Comparison of ENCODE assay signal across 10 mouse cellular contexts in genomic region chr7:128412071-128412833, GRCm38 (mm10). TPM values are rescaled to one million over a fixed set of nuclear protein-coding genes. Genes with fewer than 3 reads are reported as not detected.
A peak's percentile ranks its signal among the peaks of the same experiment; 100 is the strongest.
DNase-seq lines count a peak whose midpoint lies in the region; ATAC-seq and TF ChIP-seq lines count a peak whose summit lies in the region.
"Had no signal": no experiment of that assay in that cellular context is flagged by ENCODE, and none has a peak within 500 bp of the region (broad histone marks: within the 10 kb centered on the region; RNA-seq: fewer than 3 reads in every experiment).

No protein-coding gene starts in this region.

- peaks cover 39% of the 10 kb centered on the region for H3K27me3 ChIP-seq in embryonic facial prominence, embryonic 10.5 days (replicated peaks; ENCODE audit: low read depth, poor library complexity, severe bottlenecking)

- H3K36me3 ChIP-seq in embryonic facial prominence, embryonic 10.5 days (replicated peaks): no peaks in the 10 kb centered on the region
- H3K36me3 ChIP-seq: limb, embryonic 10.5 days had no signal

- intact Hi-C loops in left cerebral cortex, adult 2 months (cut with DNase I): no loop called here

- WGBS in lung, adult 2 months: 45% methylated on average over 10 of the region's 10 CpGs
- WGBS in embryonic facial prominence, embryonic 10.5 days: 66% methylated on average over 10 of the region's 10 CpGs

- no peaks in the 10 kb centered on the region for H3K9me3 ChIP-seq in embryonic facial prominence, embryonic 10.5 days
- H3K9me3 ChIP-seq: limb, embryonic 10.5 days had no signal

- ATAC-seq in megakaryocyte-erythroid progenitor cell, adult 5-6 weeks (replicated peaks; ENCODE audit: low FRiP score, low TSS enrichment, poor library complexity, severe bottlenecking): 0 out of 2 replicates have a peak, but pooled peaks have one; percentile 27
- ATAC-seq: hindbrain, embryonic 16.5 days had no signal

- H3K4me3 ChIP-seq in left cerebral cortex, adult 2 months: peak overlapping the region; percentile 6; the same call in 1 of the 2 replicates
- no peak overlapping the region for H3K4me3 ChIP-seq in bone marrow macrophage, adult 2 months (ENCODE audit: insufficient read depth, low read length)
- H3K4me3 ChIP-seq in lung, adult 2 months (replicated peaks; ENCODE audit: extremely low read depth, low read depth, low read length): peak overlapping the region; percentile 31
- H3K4me3 ChIP-seq in embryonic facial prominence, embryonic 10.5 days: no peak overlapping the region
- H3K4me3 ChIP-seq: limb, embryonic 10.5 days had no signal

- TF ChIP-seq POLR2A in bone marrow macrophage, adult 2 months (IDR thresholded peaks at IDR 0.05; ENCODE audit: borderline replicate concordance, low read depth, low read length): no peak
- no peak for TF ChIP-seq POLR2A in lung, adult 2 months (IDR thresholded peaks at IDR 0.05; ENCODE audit: borderline replicate concordance, extremely low read depth, low read depth, low read length)

- no peak for TF ChIP-seq CTCF in left cerebral cortex, adult 2 months (IDR thresholded peaks at IDR 0.05)
- no peak for TF ChIP-seq CTCF in bone marrow macrophage, adult 2 months (IDR thresholded peaks at IDR 0.05; ENCODE audit: low read depth, low read length)
- TF ChIP-seq CTCF in lung, adult 2 months (IDR thresholded peaks at IDR 0.05; ENCODE audit: insufficient read depth, low read length): no peak

- H3K27ac ChIP-seq in left cerebral cortex, adult 2 months: peak overlapping the region; percentile 50; the same call in 1 of the 2 replicates
- H3K27ac ChIP-seq in bone marrow macrophage, adult 2 months (ENCODE audit: insufficient read depth, low read depth, low read length): peak overlapping the region; percentile 78
- H3K27ac ChIP-seq in embryonic facial prominence, embryonic 10.5 days (replicated peaks): no peak overlapping the region
- H3K27ac ChIP-seq: limb, embryonic 10.5 days had no signal

- peaks cover 31% of the 10 kb centered on the region for H3K4me1 ChIP-seq in bone marrow macrophage, adult 2 months (ENCODE audit: control insufficient read depth, insufficient read depth, low read length)
- H3K4me1 ChIP-seq in lung, adult 2 months (ENCODE audit: control insufficient read depth, insufficient read depth, low read length): peaks cover 4% of the 10 kb centered on the region
- peaks cover 1% of the 10 kb centered on the region for H3K4me1 ChIP-seq in embryonic facial prominence, embryonic 10.5 days

- no peak for DNase-seq in left cerebral cortex, adult 2 months (ENCODE audit: extremely low spot score in 1 of 2, low spot score in 2 of 2)
- no peak for DNase-seq in left cerebral cortex, adult 11 months (ENCODE audit: low spot score)
- DNase-seq in lung, adult 2 months: peak; percentile 13
- no peak for DNase-seq in embryonic facial prominence, embryonic 10.5 days (ENCODE audit: low spot score)
- no peak for DNase-seq in right cerebral cortex, postnatal 36 days (ENCODE audit: low spot score in 2 of 2)
- DNase-seq: kidney, postnatal 14 days had no signal

RNA-seq across cellular contexts. Expression of gene Rgs10, which starts 6.3 kb away (rescaled TPM):
- 10 to 100 TPM; 46.0 to 47.0 TPM for total RNA-seq in left cerebral cortex, adult 2 months (2021)
- polyA plus RNA-seq in bone marrow macrophage, adult 2 months (2012; ENCODE audit: insufficient read depth, insufficient read length, missing spikeins): 731 and 826 TPM in 2 replicates
- 11.1 and 13.7 TPM in 2 replicates for polyA plus RNA-seq in lung, adult 2 months (2012; rRNA removed)
- total RNA-seq in megakaryocyte-erythroid progenitor cell, adult 5-6 weeks (2014; fragmentation: Nextera tagmentation): 152 and 177 TPM in 2 replicates
- 119 and 210 TPM in 2 replicates for total RNA-seq in megakaryocyte-erythroid progenitor cell, adult 5-6 weeks (2017)
- 4.1 and 8.2 TPM in 2 replicates for polyA plus RNA-seq in embryonic facial prominence, embryonic 10.5 days (2016; fragmentation: Nextera tagmentation; extraction: Ambion mirVana)

RNA-seq across cellular contexts. Expression of gene Tial1, which starts 49.3 kb away (rescaled TPM):
- total RNA-seq in left cerebral cortex, adult 2 months (2021): 100 to 1,000 TPM; 106 to 109 TPM
- 138 and 176 TPM in 2 replicates for polyA plus RNA-seq in bone marrow macrophage, adult 2 months (2012; ENCODE audit: insufficient read depth, insufficient read length, missing spikeins)
- 16.4 and 27.5 TPM in 2 replicates for polyA plus RNA-seq in lung, adult 2 months (2012; rRNA removed)
- 189 and 238 TPM in 2 replicates for total RNA-seq in megakaryocyte-erythroid progenitor cell, adult 5-6 weeks (2014; fragmentation: Nextera tagmentation)
- 50.6 and 67.8 TPM in 2 replicates for total RNA-seq in megakaryocyte-erythroid progenitor cell, adult 5-6 weeks (2017)
- 25.3 and 27.0 TPM in 2 replicates for polyA plus RNA-seq in embryonic facial prominence, embryonic 10.5 days (2016; fragmentation: Nextera tagmentation; extraction: Ambion mirVana)

Comparison
In these comparisons a context has a peak if more than half of its experiments do, and no peak if none do; other contexts are left out.
1. H3K4me3 ChIP-seq: peak in left cerebral cortex, adult 2 months (single experiment) and lung, adult 2 months (single experiment); none in bone marrow macrophage, adult 2 months (single experiment) and embryonic facial prominence, embryonic 10.5 days (single experiment).
2. RNA of gene Rgs10, which starts 6.3 kb away (polyA plus RNA-seq): 731 to 826 TPM in bone marrow macrophage, adult 2 months; 11.1 to 13.7 TPM in lung, adult 2 months and 4.1 to 8.2 TPM in embryonic facial prominence, embryonic 10.5 days; every median in the first group is over 10 times any median in the second.